Mouse (Mus musculus) embryo, embryonic 10.5 days (tissue): Measurements from ENCODE around the gene Tifa.
A peak's percentile ranks its signal among the peaks of the same experiment; 100 is the strongest.

Experiments
- DNase-seq: peaks from one replicate; pipeline ENCODE4 v3.0.0-alpha.2; 2015; ENCODE audit warnings: low spot score

The Tifa gene

GRCm38 (mm10) chr3:127826503-127826902 lies 36.9 kb downstream of the Tifa start:
- no peak for DNase-seq

GRCm38 (mm10) chr3:127827123-127827522 lies 37.5 kb downstream of the Tifa start:
- DNase-seq, result peak; percentile 23

- no peak for DNase-seq
Measured at GRCm38 (mm10) chr3:127830183-127830582, 40.6 kb downstream of the Tifa start.

- no peak for DNase-seq
Measured at GRCm38 (mm10) chr3:127831079-127831478, 41.5 kb downstream of the Tifa start.

- DNase-seq, result no peak
Measured at GRCm38 (mm10) chr3:127834040-127834439, 44.4 kb downstream of the Tifa start.

- DNase-seq, result no peak
Measured at GRCm38 (mm10) chr3:127835594-127835993, 46.0 kb downstream of the Tifa start.

GRCm38 (mm10) chr3:127836798-127837153 lies 47.2 kb downstream of the Tifa start:
- DNase-seq, result peak; percentile 17

- peak; percentile 96 for DNase-seq
Measured at GRCm38 (mm10) chr3:127837154-127837865, 47.7 kb downstream of the Tifa start, which contains the start of gene Ap1ar. Ap1ar (minus strand) TSS chr3:127837523.

- no peak for DNase-seq
Measured at GRCm38 (mm10) chr3:127837972-127838644, 48.5 kb downstream of the Tifa start.

- DNase-seq, result no peak
Measured at GRCm38 (mm10) chr3:127841926-127842325, 52.3 kb downstream of the Tifa start.

GRCm38 (mm10) chr3:127843324-127843940 lies 53.8 kb downstream of the Tifa start:
- no peak for DNase-seq

GRCm38 (mm10) chr3:127843941-127844327 lies 54.3 kb downstream of the Tifa start:
- DNase-seq, result no peak

- DNase-seq, result no peak
Measured at GRCm38 (mm10) chr3:127848088-127848808, 58.6 kb downstream of the Tifa start.

- DNase-seq, result no peak
Measured at GRCm38 (mm10) chr3:127849922-127850321, 60.3 kb downstream of the Tifa start.

GRCm38 (mm10) chr3:127850776-127851646 lies 61.4 kb downstream of the Tifa start:
- no peak for DNase-seq

- DNase-seq, result no peak
Measured at GRCm38 (mm10) chr3:127852722-127853121, 63.1 kb downstream of the Tifa start.

- DNase-seq, result peak; percentile 89
Measured at GRCm38 (mm10) chr3:127853431-127854206, 64.0 kb downstream of the Tifa start.

GRCm38 (mm10) chr3:127861340-127861739 lies 71.7 kb downstream of the Tifa start:
- no peak for DNase-seq

GRCm38 (mm10) chr3:127862479-127862878 lies 72.9 kb downstream of the Tifa start:
- no peak for DNase-seq

GRCm38 (mm10) chr3:127863571-127863970 lies 74.0 kb downstream of the Tifa start:
- DNase-seq, result no peak

- no peak for DNase-seq
Measured at GRCm38 (mm10) chr3:127864242-127864641, 74.6 kb downstream of the Tifa start.
